Mouse (Mus musculus) midbrain, embryonic 14.5 days (tissue): ENCODE measurements at regions not wholly inside any gene's neighbourhood (a gene's known extent, or its start where the extent isn't known, plus 50 kb on each side); places are given as distances from the start of the nearest gene placed in this dataset.
"Not testable (repeated sequence)": the region's sequence is repeated elsewhere in the genome, so short reads cannot be mapped to it uniquely, and the experiment has no call there.

Experiments used
- ATAC-seq: fragments of 200-750 bp; cut with Nextera tagmentation; 2 replicates; pipeline ENCODE4 v1.8.0; 2017; ENCODE audit warnings: moderate number of reproducible peaks, moderate library complexity; ENCODE audit not compliant: low FRiP score, low TSS enrichment
- DNase-seq: peaks from one replicate; pipeline ENCODE4 v3.0.0-alpha.2; 2015
- H3K27ac ChIP-seq: fragments of 300-500 bp; sonication (generic); replicated peaks from 2 replicates; pipeline ENCODE4 v1.5.1; 2014; ENCODE audit warnings: mild to moderate bottlenecking, low read depth, low read length, moderate library complexity
- H3K27me3 ChIP-seq: fragments of 300-500 bp; sonication (generic); 2 replicates; pipeline ENCODE4 v1.6.1; 2014; ENCODE audit warnings: low read length, control low read depth, mixed read lengths; ENCODE audit not compliant: control insufficient read depth, insufficient read depth
- H3K36me3 ChIP-seq: fragments of 300-500 bp; sonication (generic); 2 replicates; pipeline ENCODE4 v1.6.1; 2014; ENCODE audit warnings: low read length, control low read depth; ENCODE audit not compliant: control insufficient read depth, insufficient read depth
- H3K4me1 ChIP-seq: fragments of 300-500 bp; sonication (generic); 2 replicates; pipeline ENCODE4 v1.6.1; 2014; ENCODE audit warnings: mild to moderate bottlenecking, antibody characterized with exemption, low read length, control low read depth; ENCODE audit not compliant: control insufficient read depth, insufficient read depth
- H3K4me2 ChIP-seq: fragments of 300-500 bp; sonication (generic); 2 replicates; pipeline ENCODE4 v1.6.1; 2014; ENCODE audit warnings: mild to moderate bottlenecking, low read length, moderate library complexity
- H3K4me3 ChIP-seq: fragments of 300-500 bp; sonication (generic); replicated peaks from 2 replicates; pipeline ENCODE4 v1.5.1; 2014; ENCODE audit warnings: low read depth, low read length
- H3K9ac ChIP-seq: fragments of 300-500 bp; sonication (generic); replicated peaks from 2 replicates; pipeline ENCODE4 v1.6.1; 2014; ENCODE audit warnings: mild to moderate bottlenecking, low read length, moderate library complexity
- H3K9me3 ChIP-seq: fragments of 300-500 bp; sonication (generic); 2 replicates; pipeline ENCODE4 v1.6.1; 2016; ENCODE audit warnings: low read length, control low read depth, mixed read lengths; ENCODE audit not compliant: control insufficient read depth
- WGBS: fragments of 180-500 bp; shearing (Covaris S2); extraction: QIAGEN DNeasy Blood & Tissue Kit; methylation state at CpG from one replicate; pipeline ENCODE4 v1.1.7; 2014; 5-methylcytosine and 5-hydroxymethylcytosine counted together

DNA sequence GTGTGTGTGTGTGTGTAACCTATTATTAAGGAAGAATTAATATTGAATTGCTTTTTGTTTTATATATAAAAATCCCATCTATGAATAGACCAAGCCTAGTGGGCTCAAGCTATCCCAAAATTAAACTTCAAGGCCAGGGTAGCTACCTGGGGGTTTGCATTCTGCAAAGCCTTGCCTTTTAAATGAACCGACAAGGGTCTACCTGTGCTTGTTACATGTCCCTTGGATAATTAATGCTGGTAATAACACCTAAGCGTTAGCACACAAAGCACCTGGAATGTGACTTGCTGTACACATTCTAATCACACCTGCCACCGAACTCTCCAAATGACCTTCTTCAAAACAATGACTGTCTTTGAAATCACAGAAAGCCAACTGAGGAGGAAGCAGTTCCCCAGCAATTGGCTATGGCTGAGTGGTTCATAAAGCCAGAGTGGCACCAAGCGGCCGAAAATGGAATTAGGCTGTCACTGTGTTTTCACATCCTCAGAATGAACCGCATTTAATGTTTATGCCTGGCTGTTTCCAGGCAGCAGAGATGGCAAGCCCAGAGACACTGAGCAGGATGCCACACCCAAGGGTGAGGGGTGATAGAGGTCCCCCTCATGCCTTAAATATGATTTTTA, 225.8 kb downstream of the Mat2b start:
- WGBS = 8% methylated on average over 6 of the region's 6 CpGs
- Histone ChIP-seq H3K27ac (peak overlapping the region; percentile 66), H3K4me2 (no peak overlapping the region), H3K9me3 (no peaks in the 10 kb centered on the region), H3K9ac (no peak overlapping the region), H3K4me1 (peaks cover 5% of the 10 kb centered on the region), H3K4me3 (no peak overlapping the region), H3K36me3 (no peaks in the 10 kb centered on the region), H3K27me3 (no peaks in the 10 kb centered on the region)
- peak; percentile 91 for DNase-seq
- ATAC-seq = peak; percentile 78; the same call in 1 of the 2 replicates

DNA sequence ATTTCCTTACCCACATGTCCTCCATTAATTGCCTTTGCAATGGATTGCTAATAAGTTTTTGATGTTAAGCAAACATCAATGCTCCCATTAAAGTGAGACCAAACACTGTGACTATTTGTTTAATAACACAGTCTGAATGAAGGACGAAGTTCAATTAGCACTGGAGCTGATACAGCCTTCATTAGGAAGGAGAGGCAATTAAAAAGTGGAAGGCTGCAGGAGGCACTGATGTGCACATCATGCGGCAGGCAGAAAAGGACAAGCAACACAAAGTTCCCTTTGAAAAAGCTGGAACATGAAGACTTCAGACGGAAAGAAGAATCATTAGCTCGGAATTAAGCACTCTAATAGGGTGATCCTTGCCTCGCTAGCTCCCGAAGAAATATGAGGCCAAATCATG, 238.4 kb downstream of the Mat2b start:
- Histone ChIP-seq H3K4me3 (no peak overlapping the region), H3K27ac (no peak overlapping the region), H3K4me2 (no peak overlapping the region), H3K4me1 (no peaks in the 10 kb centered on the region), H3K27me3 (no peaks in the 10 kb centered on the region), H3K9me3 (no peaks in the 10 kb centered on the region), H3K36me3 (no peaks in the 10 kb centered on the region), H3K9ac (no peak overlapping the region)
- 83% methylated on average over 6 of the region's 6 CpGs for WGBS
- ATAC-seq (no peak), DNase-seq (no peak)

DNA sequence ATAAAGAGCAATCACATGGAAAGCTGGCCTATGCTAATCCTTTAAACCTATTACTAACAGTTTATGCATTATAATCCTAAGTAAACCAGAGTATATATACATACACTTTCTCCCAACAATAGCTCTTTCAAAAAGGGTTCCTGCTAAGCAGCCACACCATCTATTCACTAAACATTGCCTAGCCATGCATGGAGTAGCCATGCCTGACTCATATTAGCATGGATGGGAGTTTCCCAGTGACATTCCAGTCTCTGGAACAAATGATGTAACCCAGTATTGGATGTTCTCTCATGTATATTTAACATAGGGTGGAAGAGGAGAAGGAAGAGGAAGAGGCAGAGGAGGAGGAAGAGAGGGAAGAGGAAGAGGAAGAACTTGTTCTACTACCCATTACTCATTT, 240.0 kb downstream of the Mat2b start:
- not testable (repeated sequence) for H3K9ac ChIP-seq, DNase-seq, H3K4me3 ChIP-seq, H3K36me3 ChIP-seq, H3K27ac ChIP-seq, H3K9me3 ChIP-seq, H3K27me3 ChIP-seq, ATAC-seq, H3K4me2 ChIP-seq, H3K4me1 ChIP-seq

DNA sequence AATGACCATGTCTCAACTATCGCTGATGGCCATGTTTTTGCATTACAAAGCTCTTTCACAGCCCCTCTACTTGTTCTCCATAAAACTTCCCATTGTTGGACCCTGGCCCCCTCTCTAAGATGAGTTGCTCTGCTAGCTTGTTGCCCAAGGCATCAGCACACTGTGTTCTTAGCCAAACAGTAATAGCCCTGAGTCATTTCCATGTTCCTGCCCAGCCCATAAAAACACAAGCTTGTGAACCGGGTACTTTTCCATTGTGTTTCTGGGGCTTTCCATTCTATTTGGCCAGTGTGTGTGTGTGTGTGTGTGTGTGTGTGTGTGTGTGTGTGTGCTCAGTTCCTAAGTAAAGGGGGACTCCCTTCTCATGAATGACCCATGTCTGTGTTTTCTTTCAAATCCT, 248.2 kb downstream of the Mat2b start:
- DNase-seq = no peak
- no peak overlapping the region for H3K4me3 ChIP-seq
- H3K27me3 ChIP-seq = no peaks in the 10 kb centered on the region
- H3K27ac ChIP-seq = no peak overlapping the region
- H3K36me3 ChIP-seq = no peaks in the 10 kb centered on the region
- H3K4me2 ChIP-seq = no peak overlapping the region
- no peak overlapping the region for H3K9ac ChIP-seq
- no peaks in the 10 kb centered on the region for H3K4me1 ChIP-seq
- ATAC-seq = no peak
- no peaks in the 10 kb centered on the region for H3K9me3 ChIP-seq
- WGBS = 85% methylated on average over 2 of the region's 2 CpGs

DNA sequence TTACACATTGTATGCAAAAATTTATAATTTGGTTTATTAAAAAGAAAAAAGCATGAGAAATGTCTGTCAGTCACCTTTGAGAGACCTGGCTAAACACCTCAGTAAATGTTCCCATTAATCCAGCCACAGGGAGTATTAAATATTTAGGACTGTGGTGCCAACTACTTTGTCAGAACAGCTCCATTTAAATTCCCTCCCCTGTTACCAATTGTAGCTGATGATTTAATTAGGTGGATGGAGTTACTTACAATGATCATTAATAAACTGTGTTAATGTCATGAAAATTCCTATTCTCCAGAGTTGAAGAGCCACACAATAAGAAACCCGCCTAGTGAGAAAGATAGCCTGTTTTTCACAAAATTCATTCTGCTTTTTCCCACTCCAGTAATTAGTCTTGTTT, 261.0 kb downstream of the Mat2b start:
- Histone ChIP-seq H3K4me2 (no peak overlapping the region), H3K27ac (no peak overlapping the region), H3K36me3 (no peaks in the 10 kb centered on the region), H3K27me3 (no peaks in the 10 kb centered on the region), H3K4me1 (no peaks in the 10 kb centered on the region), H3K9ac (no peak overlapping the region), H3K9me3 (no peaks in the 10 kb centered on the region), H3K4me3 (no peak overlapping the region)
- ATAC-seq (no peak), DNase-seq (no peak)
- WGBS = 61% methylated on average over 1 of the region's 1 CpGs

DNA sequence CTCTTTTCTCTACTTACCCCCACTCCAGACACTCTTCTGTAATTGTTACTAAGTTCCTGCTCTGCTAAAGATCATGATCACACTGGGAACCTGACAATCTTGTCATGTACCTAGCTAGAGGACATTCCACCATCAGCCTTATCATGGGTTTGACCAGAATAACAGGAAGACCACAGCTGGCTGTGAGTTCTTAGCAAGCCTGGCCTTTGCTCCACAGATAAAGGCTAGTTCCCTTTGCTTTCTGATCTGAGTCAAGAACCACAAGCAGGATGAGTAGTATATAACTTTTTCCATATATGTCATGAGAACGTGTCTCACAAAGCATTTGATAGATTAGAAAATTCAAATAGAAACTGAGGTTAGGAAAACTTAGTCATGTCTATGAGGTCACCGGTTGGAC, 266.1 kb downstream of the Mat2b start:
- no peaks in the 10 kb centered on the region for H3K9me3 ChIP-seq
- no peaks in the 10 kb centered on the region for H3K36me3 ChIP-seq
- H3K9ac ChIP-seq = no peak overlapping the region
- no peak overlapping the region for H3K4me3 ChIP-seq
- no peak overlapping the region for H3K4me2 ChIP-seq
- 91% methylated on average over 2 of the region's 2 CpGs for WGBS
- no peaks in the 10 kb centered on the region for H3K27me3 ChIP-seq
- DNase-seq = no peak
- H3K4me1 ChIP-seq = no peaks in the 10 kb centered on the region
- no peak overlapping the region for H3K27ac ChIP-seq
- ATAC-seq = no peak

DNA sequence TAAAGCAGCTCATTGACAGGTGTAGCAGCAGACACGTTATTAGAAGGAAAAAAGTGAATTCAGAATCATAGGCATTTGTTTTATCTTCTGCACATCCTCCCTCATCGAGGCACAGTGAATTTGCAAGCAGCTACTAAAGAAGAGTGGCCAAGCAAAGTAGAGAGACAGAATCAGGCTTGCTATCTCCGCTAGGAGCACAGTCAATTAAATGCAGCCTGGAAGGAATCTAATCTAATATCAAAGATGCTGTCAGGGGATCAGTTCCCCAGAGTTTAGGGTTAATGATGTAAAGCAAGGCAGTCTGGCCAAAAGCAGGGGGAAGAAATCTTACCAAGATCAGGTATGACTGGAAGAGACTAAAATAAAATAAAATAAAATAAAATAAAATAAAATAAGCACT, 270.7 kb downstream of the Mat2b start:
- DNase-seq = peak; percentile 55
- no peak overlapping the region for H3K4me2 ChIP-seq

DNA sequence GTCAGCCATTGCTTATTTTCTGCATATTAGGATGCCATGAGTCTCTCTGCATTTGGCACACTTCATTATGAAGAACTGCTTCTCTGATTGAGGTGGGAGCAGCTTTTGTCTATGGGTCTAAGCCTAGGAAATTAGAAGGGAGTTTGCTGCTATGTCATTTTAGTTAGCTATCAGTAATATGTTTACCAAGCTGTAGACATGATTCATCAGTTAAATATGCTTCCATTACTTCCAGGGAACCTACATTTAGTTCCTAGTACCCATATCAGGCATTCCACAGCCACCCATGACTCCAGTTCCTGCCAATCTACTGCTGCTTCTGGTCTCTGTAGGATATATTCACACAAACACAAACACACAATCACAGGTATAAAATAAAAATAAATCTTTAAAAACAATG, 287.4 kb downstream of the Mat2b start:
- ATAC-seq = no peak
- Histone ChIP-seq H3K36me3 (no peaks in the 10 kb centered on the region), H3K4me2 (no peak overlapping the region)

More for the DNA sequence above, 270.7 kb downstream of the Mat2b start:
- H3K36me3 ChIP-seq = no peaks in the 10 kb centered on the region
- no peaks in the 10 kb centered on the region for H3K4me1 ChIP-seq
- no peaks in the 10 kb centered on the region for H3K9me3 ChIP-seq
- no peak overlapping the region for H3K9ac ChIP-seq
- no peak overlapping the region for H3K27ac ChIP-seq
- no peaks in the 10 kb centered on the region for H3K27me3 ChIP-seq
- 52% methylated on average over 3 of the region's 3 CpGs for WGBS
- ATAC-seq = no peak
- no peak overlapping the region for H3K4me3 ChIP-seq

DNA sequence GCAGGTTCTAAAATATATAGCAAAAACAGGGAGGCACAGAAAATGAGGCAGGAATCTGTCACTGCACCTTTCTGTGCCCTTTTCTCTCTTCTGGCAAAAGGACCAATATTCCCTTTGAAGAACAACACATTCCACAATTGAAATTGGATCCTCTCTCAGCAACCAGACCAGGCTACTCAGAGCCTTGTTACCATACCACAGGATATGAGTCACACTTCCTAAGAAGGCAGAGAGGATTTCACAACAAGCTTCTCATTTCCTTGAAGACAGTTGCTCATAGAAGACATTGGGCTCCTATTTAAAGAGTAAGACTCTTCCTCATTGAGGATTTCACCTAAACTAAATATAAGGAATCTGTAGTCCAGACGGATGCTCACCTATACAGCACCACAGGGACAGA, 292.8 kb downstream of the Mat2b start:
- H3K36me3 ChIP-seq = no peaks in the 10 kb centered on the region
- H3K27me3 ChIP-seq = no peaks in the 10 kb centered on the region
- H3K9me3 ChIP-seq = no peaks in the 10 kb centered on the region
- DNase-seq (no peak), ATAC-seq (no peak)
- H3K4me1 ChIP-seq = no peaks in the 10 kb centered on the region
- no peak overlapping the region for H3K4me2 ChIP-seq
- H3K9ac ChIP-seq = no peak overlapping the region
- WGBS = 74% methylated on average over 1 of the region's 1 CpGs
- H3K27ac ChIP-seq = no peak overlapping the region
- no peak overlapping the region for H3K4me3 ChIP-seq

More for the DNA sequence above, 287.4 kb downstream of the Mat2b start:
- DNase-seq = no peak
- Histone ChIP-seq H3K9ac (no peak overlapping the region), H3K27me3 (no peaks in the 10 kb centered on the region), H3K4me1 (no peaks in the 10 kb centered on the region), H3K4me3 (no peak overlapping the region), H3K9me3 (no peaks in the 10 kb centered on the region), H3K27ac (no peak overlapping the region)
